Mouse (Mus musculus): ENCODE results near the gene Klhl32.
"Not testable (repeated sequence)": the region's sequence is repeated elsewhere in the genome, so short reads cannot be mapped to it uniquely, and the experiment has no call there.

The Klhl32 gene

DNA sequence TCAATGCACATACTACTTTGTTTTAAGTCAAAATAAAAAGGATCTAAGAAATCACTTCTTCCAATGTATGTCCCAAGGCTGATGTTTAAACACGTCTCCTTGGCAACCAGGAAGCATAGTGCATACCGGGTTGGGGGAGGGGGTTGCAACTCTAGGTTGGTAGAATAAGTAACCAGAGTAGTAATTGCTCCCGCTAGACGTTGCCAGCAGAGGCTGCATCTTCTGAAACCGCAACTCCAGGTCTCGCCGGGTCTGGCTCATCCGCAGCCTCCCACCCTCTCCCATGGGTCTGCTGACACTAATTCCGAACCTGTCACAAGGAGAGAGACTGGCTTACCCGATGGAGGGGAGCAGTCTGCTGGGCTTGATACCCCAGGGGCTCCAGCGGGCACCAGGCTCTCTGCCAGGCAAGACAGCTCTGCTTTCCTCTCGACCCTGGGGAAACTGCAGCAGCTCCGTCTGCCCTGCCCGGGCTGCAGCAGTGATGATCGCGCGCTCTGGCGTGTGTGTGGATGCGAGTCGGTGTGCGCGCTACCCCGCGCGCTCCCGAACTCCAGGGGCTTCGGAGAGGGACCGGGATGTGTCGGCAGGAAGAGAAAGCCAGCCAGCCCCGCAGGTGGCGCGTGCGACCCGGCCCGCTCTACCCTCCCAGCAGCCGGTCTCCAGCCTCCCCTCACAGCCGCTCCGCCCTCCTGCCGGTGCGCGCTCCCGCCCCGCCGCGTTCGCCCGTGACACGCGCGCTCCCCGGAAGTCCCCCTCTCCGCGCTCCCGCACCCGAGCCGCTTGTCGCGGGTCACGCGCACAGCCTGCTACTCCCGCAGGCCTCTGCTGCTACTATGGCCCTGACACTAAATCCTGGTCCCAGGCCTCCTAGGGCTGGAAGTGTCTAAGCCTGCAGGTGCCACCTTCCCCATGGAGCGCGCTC lies at the start of gene Klhl32:
Gene Klhl32 (minus strand): TSS at position 724 of the 925 bp plus-strand sequence.
- DNase-seq = peak; percentile 90

DNA sequence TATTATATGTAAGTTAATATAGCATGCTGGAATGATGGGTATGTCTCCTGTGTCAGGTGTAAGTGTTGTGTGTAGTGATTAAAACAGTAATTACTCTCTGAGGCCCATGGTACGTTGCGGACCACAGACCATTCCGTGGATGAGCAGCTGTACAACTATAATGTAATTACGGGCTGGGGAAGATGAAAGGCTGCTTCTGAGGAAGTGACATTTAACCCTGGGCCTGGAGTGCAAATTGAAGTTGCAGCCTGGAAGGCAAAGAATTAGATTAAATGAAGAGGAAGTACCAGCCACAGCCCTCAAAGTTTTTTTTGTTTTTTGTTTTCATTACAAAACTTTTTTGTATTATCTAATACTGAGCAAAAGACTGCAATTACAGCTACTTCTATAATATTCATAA lies 48.2 kb upstream of the Klhl32 start:
- DNase-seq = no peak

DNA sequence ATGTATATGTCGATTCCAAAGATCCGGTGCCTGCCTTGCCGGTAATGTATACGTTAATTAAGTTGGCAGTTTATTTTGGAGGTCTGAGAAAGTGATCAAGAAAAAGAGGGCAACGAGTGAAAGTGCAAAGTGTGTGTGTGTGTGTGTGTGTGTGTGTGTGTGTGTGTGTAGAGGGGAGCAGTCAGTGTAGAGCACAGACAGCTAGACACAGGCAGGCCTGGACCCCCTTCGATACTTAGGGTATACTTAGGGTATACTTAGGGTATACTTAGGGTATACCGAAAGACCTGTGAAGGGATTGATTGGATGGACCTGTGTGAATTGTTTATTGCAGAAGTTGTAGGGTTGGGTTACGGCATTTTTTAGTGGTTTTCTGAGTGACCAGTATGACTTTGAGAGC lies 47.7 kb upstream of the Klhl32 start:
- peak; percentile 19 for DNase-seq

DNA sequence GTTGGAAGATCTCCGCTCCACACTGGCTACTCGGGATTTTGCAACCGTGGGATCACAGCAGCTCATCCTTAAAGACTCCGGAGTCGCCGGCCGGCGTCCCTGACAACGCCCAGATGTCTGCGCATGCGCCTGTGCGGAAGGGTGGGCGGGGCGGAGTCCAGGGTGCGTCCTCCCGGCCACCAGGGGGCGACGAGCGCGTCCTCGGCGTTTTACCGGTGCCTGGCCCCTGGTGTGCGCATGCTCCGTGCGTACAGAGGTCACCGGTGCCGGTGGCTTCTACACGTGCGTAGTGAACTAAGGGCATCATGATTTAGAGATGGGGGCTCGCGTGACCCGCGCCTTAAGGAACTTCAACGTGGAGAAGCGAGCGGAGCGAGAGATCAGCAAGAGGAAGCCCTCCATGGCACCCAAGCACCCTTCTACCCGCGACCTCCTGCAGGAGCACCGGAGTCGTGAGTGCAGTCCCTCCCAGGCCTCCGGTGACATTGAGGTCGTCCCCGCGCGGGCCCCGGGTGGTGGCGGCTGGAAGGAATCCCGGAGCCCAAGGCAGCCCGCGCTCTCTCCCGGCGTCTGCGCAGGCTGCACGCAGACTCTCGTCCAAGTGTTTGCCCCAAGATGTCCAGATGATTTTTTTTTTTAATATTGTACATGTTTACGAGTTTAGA lies 47.1 kb upstream of the Klhl32 start, which contains the start of gene Ndufaf4:
Gene Ndufaf4 (plus strand): TSS at position 233 of the 665 bp plus-strand sequence.
- peak; percentile 97 for DNase-seq

DNA sequence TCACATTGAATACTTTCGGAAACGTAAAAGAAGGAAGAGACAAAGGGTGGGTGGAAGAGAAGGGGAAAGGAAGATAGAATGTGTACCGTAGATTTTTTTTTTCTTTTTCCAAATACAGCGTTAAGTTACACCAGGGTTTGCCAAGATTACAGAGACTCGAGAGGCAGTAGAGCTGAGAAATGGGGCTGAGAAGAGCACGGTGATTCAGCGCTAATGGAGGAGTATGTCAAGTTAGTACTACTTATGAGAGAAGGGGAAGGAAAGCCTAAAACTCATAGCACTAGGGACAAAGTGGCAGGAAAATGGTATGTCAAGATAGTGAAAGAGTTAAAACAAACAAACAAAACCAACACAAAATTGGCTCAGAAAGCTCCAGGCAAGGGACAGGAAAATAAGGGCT lies 46.4 kb upstream of the Klhl32 start:
- no peak for DNase-seq

DNA sequence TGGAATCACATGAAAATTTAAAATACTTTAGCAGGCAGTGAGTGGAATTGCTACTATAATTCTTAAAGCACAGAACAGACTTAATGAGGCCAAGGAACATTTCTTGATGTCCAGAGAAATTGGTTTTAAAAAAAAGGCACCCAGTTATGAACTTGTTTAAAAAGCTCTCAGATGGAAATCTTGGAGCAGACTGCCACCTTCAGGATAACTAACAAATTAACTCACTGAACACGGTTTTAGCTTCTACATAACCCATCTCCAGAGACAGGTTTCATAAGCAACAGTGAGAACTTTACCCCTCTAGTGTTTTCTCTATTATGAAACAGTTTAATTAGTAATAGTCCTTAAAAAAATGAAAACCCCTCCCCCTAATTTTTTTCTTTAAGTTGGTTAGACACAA lies 45.9 kb upstream of the Klhl32 start:
- peak; percentile 80 for DNase-seq

DNA sequence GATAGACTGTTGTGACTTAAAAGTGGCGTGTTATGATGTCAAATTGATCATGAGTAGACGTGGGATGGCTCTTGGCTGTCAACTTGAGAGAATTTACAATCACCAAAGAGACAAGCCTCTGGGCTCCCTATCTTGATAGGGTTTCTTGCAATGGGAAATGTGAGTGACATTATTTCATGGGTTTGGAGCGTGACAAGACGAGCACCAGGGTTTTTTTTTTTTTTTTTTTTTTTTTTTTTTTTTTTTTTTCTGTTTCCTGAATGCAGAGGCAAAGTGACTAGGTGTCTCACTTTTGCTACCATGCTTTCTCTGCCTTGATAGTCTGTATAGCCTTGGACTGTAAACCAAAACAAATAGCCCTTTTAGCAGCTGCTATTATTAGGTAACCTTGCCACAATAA lies 43.7 kb upstream of the Klhl32 start:
- DNase-seq = no peak

DNA sequence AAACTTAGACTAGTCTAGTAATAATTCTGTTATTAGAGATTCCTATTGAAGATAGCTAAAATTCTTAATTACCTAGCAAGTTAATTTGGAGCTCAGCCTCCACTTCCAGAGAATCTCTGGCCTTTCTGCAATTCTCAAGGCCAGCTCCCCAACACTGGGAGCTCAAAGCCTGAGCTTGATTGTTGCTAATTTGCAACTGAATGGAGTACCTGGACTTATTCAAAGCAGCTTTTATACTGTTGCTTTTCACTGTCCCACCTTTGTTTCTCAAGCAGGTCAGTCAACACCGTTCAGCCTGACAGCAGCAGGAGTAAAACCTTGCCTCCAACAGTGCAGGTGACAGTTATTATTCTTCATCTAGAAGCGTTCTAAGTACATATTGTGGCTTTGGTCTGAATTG lies 41.4 kb upstream of the Klhl32 start:
- not testable (repeated sequence) for DNase-seq

DNA sequence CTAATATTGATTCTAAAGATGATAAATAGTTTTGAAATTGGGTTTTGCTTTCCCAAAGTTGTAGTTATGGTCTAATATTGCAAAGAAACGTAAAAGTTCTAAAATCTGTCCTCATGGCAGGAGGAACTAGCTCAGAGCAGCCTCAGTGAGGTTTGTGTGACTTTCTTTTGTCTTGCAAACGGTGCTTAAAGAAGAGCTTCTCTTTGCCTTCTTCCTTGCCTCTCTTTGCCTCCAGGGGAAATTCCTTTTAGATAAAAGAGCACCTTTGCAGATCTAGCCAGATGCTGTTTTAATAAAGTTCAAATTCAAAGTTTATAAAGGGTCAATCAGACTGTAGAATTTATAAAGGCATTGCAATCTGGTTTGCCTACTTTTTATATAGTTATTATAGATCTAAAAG lies 38.5 kb upstream of the Klhl32 start:
- not testable (repeated sequence) for DNase-seq

DNA sequence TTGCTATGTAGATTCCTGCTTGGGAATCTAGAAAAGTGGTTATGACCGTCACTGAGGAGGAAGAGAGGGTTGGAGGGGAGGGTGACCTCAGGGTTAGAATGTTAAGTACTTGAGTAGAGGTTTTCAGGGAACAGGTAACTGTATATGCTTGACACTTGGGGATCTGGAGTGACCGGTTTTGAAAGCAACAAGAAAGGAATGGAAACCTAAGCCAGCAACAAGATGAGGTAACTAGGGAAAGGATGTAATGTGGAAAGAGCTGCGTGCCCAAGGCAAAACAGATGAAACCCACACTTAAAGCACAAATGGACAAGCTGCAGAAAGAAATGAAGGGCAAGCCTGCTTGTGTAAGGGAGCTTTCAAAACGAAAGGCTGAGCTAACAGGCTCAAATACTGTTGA lies 18.3 kb upstream of the Klhl32 start:
- no peak for DNase-seq

DNA sequence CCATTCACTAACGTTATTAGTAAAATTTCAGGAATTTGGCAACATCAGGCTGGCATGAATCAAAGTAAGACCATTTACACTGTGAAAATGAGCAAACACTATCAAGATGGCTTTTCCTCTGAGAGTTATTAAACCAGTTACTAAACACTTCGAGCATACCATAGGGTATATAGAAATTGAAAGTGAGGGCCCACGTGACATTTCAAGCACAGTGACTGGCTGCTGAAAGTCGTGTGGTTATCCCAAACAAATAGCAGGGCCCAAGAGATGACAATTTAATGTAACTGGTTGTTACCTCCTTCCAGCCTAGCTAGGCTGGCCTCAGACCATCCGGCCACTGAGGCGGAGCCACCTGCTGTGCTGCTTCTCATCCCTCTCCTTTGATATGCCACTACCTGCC lies 14.8 kb upstream of the Klhl32 start:
- no peak for DNase-seq

DNA sequence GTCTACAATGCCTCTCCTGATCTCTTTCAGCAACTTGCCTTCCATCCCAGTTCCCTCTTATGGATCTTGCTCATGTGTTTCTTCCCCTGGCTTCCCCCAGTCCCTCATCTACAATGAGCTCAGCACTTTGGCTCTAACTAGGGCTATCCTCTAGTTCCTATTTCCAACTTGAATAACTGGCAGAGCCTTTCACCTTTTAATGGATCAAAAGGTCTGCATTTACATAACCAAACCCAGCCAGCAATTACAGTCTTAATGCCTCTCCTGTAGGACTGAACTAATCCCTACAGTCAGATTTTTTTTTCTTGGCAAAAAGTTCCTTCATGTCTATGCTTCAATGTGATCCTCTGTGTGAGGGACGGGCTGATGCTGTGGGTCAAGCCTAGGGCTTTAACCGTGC lies 3.5 kb downstream of the Klhl32 start:
- no peak for DNase-seq

DNA sequence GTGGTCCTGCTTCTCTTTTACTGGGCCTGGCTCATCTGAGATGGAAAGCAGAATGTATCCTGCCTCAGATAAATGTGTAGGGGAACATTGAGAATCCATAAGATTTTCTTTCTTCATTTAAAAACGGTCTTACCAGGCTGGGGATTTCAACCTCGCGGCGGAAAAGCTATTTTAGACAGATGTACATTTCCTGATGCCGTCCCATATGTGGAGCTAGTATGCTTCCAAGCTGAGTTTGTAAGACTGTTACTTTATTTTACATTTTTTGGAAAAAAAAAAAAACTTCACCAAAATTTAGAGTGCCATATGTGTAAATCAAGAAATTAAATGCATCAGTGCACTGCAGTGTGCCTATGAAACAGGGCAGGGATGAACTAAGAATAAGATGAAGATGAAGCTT lies 5.4 kb downstream of the Klhl32 start:
- DNase-seq = no peak

DNA sequence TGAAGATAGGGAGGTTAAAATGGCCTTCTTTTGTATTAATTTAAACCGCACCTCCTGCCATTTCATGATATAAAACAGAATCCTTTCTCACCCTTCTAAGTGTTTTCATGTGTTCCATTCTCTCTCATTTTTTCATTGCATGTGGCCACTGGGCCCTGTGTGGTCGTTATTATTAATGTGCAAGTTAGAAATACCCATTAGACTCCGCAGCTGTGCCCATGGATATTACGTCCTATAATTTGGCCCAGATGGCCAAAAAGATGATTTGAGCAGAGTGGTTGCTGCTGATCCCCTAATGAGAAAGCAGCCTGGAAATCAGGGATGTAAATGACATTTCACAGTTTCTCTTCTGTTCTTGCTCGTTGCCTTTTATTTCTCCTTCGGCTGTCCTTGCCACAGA lies 12.4 kb downstream of the Klhl32 start:
- no peak for DNase-seq

DNA sequence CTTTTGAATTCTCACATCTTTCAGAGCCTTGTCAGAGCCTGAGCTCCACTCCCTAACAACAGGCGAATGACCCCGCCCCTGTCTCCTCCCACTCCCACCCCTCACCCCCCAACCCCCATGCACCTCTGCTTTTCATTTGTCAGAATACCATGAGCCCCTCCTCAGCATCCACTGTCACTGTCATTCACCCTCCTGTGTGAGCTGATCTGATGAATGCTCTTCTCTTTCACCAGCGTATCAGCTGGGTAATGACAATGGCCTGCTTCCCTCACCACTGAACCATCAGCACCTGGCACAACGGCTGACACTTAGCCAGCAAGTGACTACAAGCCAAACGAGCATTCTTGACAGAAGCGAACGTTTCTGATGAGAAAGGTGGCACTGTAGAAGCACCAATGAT lies 15.4 kb downstream of the Klhl32 start:
- no peak for DNase-seq

DNA sequence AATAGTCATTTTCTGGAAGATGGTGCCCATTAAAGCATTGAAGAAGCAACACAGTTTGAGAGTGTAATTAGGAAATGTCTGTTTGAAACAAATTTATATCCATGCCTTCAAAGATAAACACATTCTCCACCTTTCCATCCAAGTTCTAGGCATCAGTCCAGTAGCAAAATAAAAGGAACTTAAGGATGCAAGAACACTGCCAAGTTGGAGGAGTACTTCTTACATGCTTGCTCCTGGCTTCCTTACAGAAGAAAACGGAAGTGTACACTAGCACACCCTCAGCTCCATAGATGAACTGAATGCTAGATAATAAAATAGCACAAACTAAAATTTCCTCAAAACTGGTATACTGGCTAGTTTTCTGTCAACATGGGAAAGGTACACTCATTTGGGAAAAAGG lies 42.6 kb downstream of the Klhl32 start:
- DNase-seq = no peak

DNA sequence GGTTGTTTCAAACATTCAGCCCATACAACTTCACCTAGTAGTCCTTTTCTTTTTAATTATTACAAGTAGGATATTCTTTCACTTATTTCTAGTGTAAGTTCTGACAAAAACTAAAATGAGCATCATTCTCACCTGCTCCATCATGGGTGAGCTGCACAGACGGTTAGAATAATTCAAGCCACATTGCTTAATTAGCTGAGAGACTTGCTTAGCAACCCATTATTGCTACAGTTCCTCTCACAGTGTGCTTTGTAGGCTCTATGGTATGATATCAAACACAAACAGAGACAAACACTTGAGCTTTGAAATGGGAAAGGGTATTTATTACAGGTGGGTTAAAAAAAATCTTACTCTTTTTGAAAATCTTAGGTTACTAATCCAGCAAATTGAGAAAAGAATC lies 49.0 kb downstream of the Klhl32 start:
- no peak for DNase-seq

DNA sequence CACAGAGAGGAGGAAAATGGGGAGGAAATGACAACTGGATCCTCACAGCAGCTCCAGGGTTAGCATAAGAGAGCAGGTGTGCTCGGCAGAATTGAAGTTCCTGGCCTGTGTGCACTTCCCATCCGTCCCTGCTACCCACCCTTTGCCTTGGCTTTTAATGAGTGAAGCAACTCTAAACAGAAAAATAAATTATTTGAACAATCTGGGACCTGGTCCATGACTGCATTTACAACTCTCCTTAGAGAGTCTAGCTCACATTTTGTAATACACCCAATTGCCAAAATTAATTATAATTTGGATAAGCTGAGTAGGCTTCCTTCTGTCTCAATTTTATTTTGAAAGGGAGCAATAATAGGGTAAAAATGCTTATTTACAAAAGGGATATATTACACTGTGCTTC lies 49.6 kb downstream of the Klhl32 start:
- no peak for DNase-seq

DNA sequence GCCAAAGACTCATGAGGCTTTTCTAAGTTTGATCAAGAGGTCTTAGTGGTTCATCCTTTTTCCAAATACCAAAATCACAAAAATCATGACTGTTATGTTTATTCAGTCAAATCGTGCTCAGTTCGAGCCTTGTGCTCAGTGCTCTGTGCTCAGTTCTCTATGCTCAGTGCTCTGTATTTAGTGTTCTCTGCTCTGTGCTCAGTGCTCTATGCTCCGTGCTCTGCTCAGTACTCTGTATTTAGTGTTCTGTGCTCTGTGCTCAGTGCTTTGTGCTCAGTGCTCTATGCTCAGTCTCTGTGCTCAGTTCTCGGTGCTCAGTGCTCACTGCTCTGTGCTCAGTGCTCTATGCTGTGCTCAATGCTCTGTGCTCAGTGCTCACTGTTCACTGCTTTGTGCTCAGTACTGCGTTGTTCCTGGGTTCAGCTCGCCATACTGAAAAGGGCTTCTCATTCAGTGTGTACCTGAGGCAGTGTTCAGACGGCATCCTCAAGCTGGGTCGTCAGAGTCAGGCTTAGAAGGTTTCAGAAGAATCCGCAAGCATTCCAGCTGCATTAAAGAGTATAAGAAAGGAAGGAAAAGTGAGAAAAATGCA lies 50.5 kb downstream of the Klhl32 start:
- no peak for DNase-seq

DNA sequence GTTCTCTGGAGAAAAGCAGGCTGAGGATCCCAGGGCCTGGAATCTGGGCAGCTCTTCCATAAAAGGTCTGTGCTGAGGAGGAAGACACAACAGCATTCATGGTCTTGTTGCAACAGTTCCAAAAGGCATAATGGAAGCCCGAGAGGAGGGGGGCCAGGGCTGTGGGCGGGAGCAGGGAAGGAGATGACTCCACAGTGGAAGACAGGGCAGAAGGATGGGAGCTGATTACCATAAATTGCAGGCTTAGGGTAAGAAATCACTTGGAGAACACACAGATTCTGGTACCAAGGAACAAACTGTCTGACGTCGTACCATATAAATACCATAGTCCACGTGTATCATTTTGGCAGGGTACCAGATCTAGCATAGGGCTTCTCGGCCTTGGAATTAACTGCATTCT lies 51.9 kb downstream of the Klhl32 start:
- no peak for DNase-seq

DNA sequence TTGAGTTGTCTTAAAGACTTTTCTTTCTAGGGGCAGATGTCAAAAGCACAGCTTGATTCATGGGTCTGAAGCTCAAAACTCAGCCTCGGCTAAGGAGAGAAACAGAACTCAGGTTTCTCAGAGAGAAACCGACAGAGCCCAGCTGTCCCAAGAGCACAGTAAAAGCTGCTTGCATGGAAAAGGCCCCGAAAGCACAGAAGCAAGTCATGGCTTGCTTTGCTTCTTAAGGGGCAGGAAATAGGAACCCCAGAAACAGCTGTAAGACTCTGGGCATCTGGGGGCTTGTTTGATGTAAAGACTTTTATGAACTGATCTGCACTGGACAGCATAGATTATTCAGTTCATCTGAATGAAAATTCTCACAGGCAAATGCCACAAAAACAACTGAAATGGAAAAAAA lies 53.1 kb downstream of the Klhl32 start:
- DNase-seq = no peak

DNA sequence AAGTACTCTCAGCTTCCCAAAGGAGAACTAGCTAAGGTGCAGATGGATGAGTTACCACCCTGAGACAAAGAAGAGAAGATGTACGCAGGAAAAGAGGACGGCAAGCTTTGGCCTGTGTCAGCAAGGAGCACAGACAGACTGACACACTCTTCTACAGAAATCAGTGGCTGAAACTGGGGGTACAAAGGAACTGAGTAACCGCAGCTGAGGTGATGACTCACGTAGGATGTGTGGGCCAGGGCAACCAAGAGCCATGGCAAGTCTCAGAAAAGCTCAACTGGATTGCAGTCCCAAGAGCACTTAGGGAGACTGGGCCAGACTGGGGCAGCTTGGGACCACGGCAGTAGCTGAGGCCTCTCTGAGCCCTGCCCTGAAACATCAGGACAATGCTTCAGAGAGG lies 53.6 kb downstream of the Klhl32 start:
- DNase-seq = no peak

DNA sequence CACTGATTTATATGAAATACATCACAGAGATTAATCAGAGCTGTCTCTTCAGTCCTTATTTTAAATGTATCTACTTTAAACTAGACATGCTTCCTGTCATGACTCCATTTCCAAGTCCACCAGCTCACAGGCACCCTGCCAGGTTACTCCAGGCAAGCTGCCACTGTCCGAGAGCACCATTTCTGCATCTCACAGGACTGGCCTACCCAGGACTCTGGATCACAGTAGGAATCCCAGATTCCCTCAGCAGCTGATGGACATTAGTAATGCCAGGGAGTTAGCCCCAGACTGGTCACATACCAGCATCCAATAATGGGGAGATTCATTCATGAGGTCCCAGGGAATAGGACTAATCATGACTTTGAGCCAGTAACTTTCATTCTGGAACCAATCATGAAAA lies 54.7 kb downstream of the Klhl32 start:
- DNase-seq = peak; percentile 84

DNA sequence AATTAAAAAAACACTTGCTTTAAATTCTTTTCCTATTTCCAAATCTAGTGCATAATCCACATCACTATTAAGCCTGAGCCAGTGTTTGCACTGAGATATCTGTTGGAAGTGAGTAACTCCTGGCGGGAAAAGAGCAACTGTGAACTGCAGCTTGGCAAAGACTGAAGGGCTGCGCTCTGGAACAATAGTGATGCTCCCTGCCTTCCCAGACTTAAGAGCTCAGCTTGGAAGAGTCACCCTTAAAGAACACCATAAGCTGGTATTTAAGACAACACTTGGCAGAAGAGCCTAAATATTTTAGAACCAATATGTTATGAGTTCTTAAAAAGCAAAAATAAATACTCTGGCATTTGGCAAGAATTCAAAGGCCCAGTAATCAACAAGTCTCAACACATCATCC lies 55.7 kb downstream of the Klhl32 start:
- DNase-seq = no peak
